Mouse (Mus musculus) forebrain, embryonic 10.5 days (tissue): ENCODE measurements around the gene Chrm3. TPM values are rescaled to one million over a fixed set of nuclear protein-coding genes. Genes with fewer than 3 reads are reported as not detected.

ENCODE experiments used
- DNase-seq: peaks from one replicate; pipeline ENCODE4 v3.0.0-alpha.2; 2017; ENCODE audit warnings: low spot score; ENCODE audit errors: extremely low spot score
- H3K27ac ChIP-seq: fragments of 300-500 bp; sonication (generic); 2 replicates; pipeline ENCODE4 v1.5.1; 2016; ENCODE audit warnings: mild to moderate bottlenecking
- H3K27me3 ChIP-seq: fragments of 300-500 bp; sonication (generic); 2 replicates; pipeline ENCODE4 v1.6.1; 2016; ENCODE audit warnings: mild to moderate bottlenecking; ENCODE audit not compliant: poor library complexity, severe bottlenecking
- H3K36me3 ChIP-seq: fragments of 300-500 bp; sonication (generic); replicated peaks from 2 replicates; pipeline ENCODE4 v1.6.1; 2016; ENCODE audit warnings: mild to moderate bottlenecking, moderate library complexity
- H3K4me1 ChIP-seq: fragments of 300-500 bp; sonication (generic); 2 replicates; pipeline ENCODE4 v1.6.1; 2016
- H3K4me3 ChIP-seq: fragments of 300-500 bp; sonication (generic); 2 replicates; pipeline ENCODE4 v1.5.1; 2016; ENCODE audit warnings: mild to moderate bottlenecking, moderate library complexity
- H3K9me3 ChIP-seq: fragments of 300-500 bp; sonication (generic); 2 replicates; pipeline ENCODE4 v1.6.1; 2016; ENCODE audit warnings: mild to moderate bottlenecking, moderate library complexity
- whole genome bisulfite sequencing: fragments of 180-500 bp; shearing (Covaris S2); methylation state at CpG from one replicate; pipeline ENCODE4 v1.1.7; 2016; 5-methylcytosine and 5-hydroxymethylcytosine counted together
- microRNA-seq: library from miRNA; unstranded; fragments of <30 nt; microRNA quantifications from one replicate; pipeline ENCODE4, GENCODE M21; 2017
- polyA plus RNA-seq: library from polyadenylated mRNA; unstranded; fragments of >200 nt; fragmentation: Nextera tagmentation; extraction: Ambion mirVana; gene quantifications from 2 replicates; pipeline ENCODE4 v1.2.1, GENCODE M21; 2016

Gene Chrm3
- polyA plus RNA-seq, 1 experiment from 2014 or later: not detected

- Histone ChIP-seq H3K36me3 (no peaks in the 10 kb centered on the region), H3K27ac (no peak overlapping the region), H3K27me3 (no peaks in the 10 kb centered on the region), H3K9me3 (no peaks in the 10 kb centered on the region), H3K4me3 (no peak overlapping the region), H3K4me1 (no peaks in the 10 kb centered on the region)
- no peak for DNase-seq
- WGBS: 78% methylated on average over 5 of the region's 5 CpGs
Measured at GRCm38 (mm10) chr13:9826227-9826626, 534.4 kb downstream of the Chrm3 start.

Small RNAs within 50 kb of the gene (microRNA-seq; reads per million reads assigned to microRNA genes)
- gene Gm24187: 3.3 reads per million, percentile 5 among the genes with 10 or more reads in this experiment
